Mouse (Mus musculus) E14TG2a.4 (cell line): Measurements from ENCODE around the gene Sema6b.

Source experiments
- CTCF ChIP-seq: conservative IDR thresholded peaks from 2 replicates; pipeline ENCODE4 v1.5.1; 2014; ENCODE audit warnings: low read length
- POU5F1 ChIP-seq: IDR thresholded peaks from 2 replicates; pipeline ENCODE4 v1.6.1; 2014; ENCODE audit warnings: low read length, borderline replicate concordance

GRCm38 (mm10) chr17:56121826-56122225 is 18.3 kb downstream of the Sema6b start, which contains the start of gene Lrg1:
- no peak for TF ChIP-seq CTCF
- TF ChIP-seq POU5F1, result no peak
